Mouse (Mus musculus) G1E (cell line): Measurements from ENCODE around the gene Gpatch2.

Source experiments
- CTCF ChIP-seq: IDR thresholded peaks from 2 replicates; pipeline ENCODE4 v1.5.1; 2012; ENCODE audit warnings: low read depth, low read length, inconsistent platforms, mixed read lengths
- GATA1 ChIP-seq: IDR thresholded peaks from 2 replicates; pipeline ENCODE4 v1.6.1; 2012; ENCODE audit warnings: borderline replicate concordance, low read length, inconsistent platforms, mixed read lengths
- POLR2AphosphoS5 ChIP-seq: IDR thresholded peaks from 2 replicates; pipeline ENCODE4 v1.6.1; 2012; ENCODE audit warnings: low read depth, low read length, inconsistent platforms; ENCODE audit not compliant: insufficient replicate concordance
- TAL1 ChIP-seq: conservative IDR thresholded peaks from 2 replicates; pipeline ENCODE4 v1.6.1; 2012; ENCODE audit warnings: low read depth, low read length, inconsistent platforms, mixed read lengths

GRCm38 (mm10) chr1:187322505-187323208, 107.3 kb downstream of the Gpatch2 start:
- TF ChIP-seq POLR2AphosphoS5 = no peak
- TF ChIP-seq GATA1 = no peak
- TF ChIP-seq CTCF = no peak
- TF ChIP-seq TAL1 = no peak
